In the genomic region with DNA sequence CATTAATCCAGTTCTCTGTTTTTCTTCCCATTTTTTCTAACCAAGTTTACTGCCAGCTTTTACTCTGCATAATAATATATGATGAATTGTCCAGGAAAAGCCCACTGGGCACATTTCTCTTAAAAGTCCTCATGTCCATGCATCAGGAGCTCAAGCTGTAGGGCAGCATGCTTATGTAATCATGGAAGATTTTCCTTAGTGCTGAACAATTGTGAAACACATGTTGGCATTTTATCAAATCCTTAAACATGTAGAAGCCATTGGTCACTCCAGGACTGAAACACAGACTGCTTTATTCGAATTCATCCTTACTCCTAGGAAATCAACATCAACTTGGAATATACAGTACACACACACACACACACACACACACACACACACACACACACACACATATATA, we compare ENCODE assay signal across 20 mouse cellular contexts.
"Had no signal": no experiment of that assay in that cellular context is flagged by ENCODE, and none has a peak within 500 bp of the region (broad histone marks: within the 10 kb centered on the region; RNA-seq: fewer than 3 reads in every experiment).

No protein-coding gene starts in this region.

- H3K4me2 ChIP-seq: limb, embryonic 12.5 days; liver, embryonic 12.5 days; liver, embryonic 15.5 days; midbrain, embryonic 12.5 days; midbrain, embryonic 15.5 days; neural tube, embryonic 12.5 days; neural tube, embryonic 15.5 days; stomach, embryonic 15.5 days had no signal

- H3K4me3 ChIP-seq: left cerebral cortex, adult 2 months; limb, embryonic 12.5 days; liver, embryonic 12.5 days; liver, embryonic 15.5 days; midbrain, embryonic 12.5 days; midbrain, embryonic 15.5 days; neural tube, embryonic 12.5 days; neural tube, embryonic 15.5 days; stomach, embryonic 15.5 days had no signal

- H3K4me1 ChIP-seq: liver, embryonic 12.5 days; liver, embryonic 15.5 days; midbrain, embryonic 12.5 days; midbrain, embryonic 15.5 days; neural tube, embryonic 12.5 days; stomach, embryonic 15.5 days had no signal

- H3K36me3 ChIP-seq: limb, embryonic 12.5 days; liver, embryonic 12.5 days; liver, embryonic 15.5 days; midbrain, embryonic 12.5 days; midbrain, embryonic 15.5 days; neural tube, embryonic 12.5 days; neural tube, embryonic 15.5 days; stomach, embryonic 15.5 days had no signal

- H3K9ac ChIP-seq: limb, embryonic 12.5 days; liver, embryonic 12.5 days; liver, embryonic 15.5 days; midbrain, embryonic 12.5 days; midbrain, embryonic 15.5 days; neural tube, embryonic 12.5 days; neural tube, embryonic 15.5 days; stomach, embryonic 15.5 days had no signal

- H3K9me3 ChIP-seq: limb, embryonic 12.5 days; liver, embryonic 12.5 days; liver, embryonic 15.5 days; midbrain, embryonic 12.5 days; midbrain, embryonic 15.5 days; neural tube, embryonic 12.5 days; neural tube, embryonic 15.5 days; stomach, embryonic 15.5 days had no signal

- H3K27me3 ChIP-seq: limb, embryonic 12.5 days; liver, embryonic 12.5 days; liver, embryonic 15.5 days; midbrain, embryonic 12.5 days; midbrain, embryonic 15.5 days; neural tube, embryonic 12.5 days; neural tube, embryonic 15.5 days; stomach, embryonic 15.5 days had no signal

- H3K27ac ChIP-seq: kidney, postnatal 0 days; left cerebral cortex, adult 2 months; limb, embryonic 12.5 days; liver, embryonic 12.5 days; liver, embryonic 15.5 days; macrophage; midbrain, embryonic 12.5 days; midbrain, embryonic 15.5 days; neural tube, embryonic 12.5 days; neural tube, embryonic 15.5 days; stomach, embryonic 15.5 days had no signal

- ATAC-seq: intestine, postnatal 0 days; liver, embryonic 12.5 days; midbrain, embryonic 15.5 days had no signal

- DNase-seq: kidney, adult 2 months; kidney, postnatal 25 days; layer of hippocampus, postnatal 36 days; liver; retina, postnatal 1 day; right cerebral cortex, postnatal 25 days; spleen, adult 18-20 months; thymus, postnatal 25 days had no signal
